Mouse (Mus musculus) limb, embryonic 14.5 days (tissue): Measurements from ENCODE around the gene Nosip. TPM values are rescaled to one million over a fixed set of nuclear protein-coding genes. Genes with fewer than 3 reads are reported as not detected.
A peak's percentile ranks its signal among the peaks of the same experiment; 100 is the strongest.

Experiments
- ATAC-seq: fragments of 200-750 bp; cut with Nextera tagmentation; 2 replicates; pipeline ENCODE4 v1.8.0; 2017; ENCODE audit warnings: low read depth, moderate number of reproducible peaks, moderate TSS enrichment; ENCODE audit not compliant: low FRiP score
- DNase-seq: peaks from one replicate; pipeline ENCODE4 v3.0.0-alpha.2; 2015; ENCODE audit warnings: low spot score
- H3K27ac ChIP-seq: fragments of 300-500 bp; sonication (generic); replicated peaks from 2 replicates; pipeline ENCODE4 v1.5.1; 2014; ENCODE audit warnings: low read depth, mild to moderate bottlenecking, low read length, moderate library complexity, mixed read lengths
- H3K27me3 ChIP-seq: fragments of 300-500 bp; sonication (generic); 2 replicates; pipeline ENCODE4 v1.6.1; 2014; ENCODE audit warnings: low read length, mixed read lengths; ENCODE audit not compliant: control insufficient read depth, insufficient read depth
- H3K36me3 ChIP-seq: fragments of 300-500 bp; sonication (generic); 2 replicates; pipeline ENCODE4 v1.6.1; 2014; ENCODE audit warnings: mild to moderate bottlenecking, low read length, moderate library complexity, mixed read lengths; ENCODE audit not compliant: control insufficient read depth, insufficient read depth
- H3K4me1 ChIP-seq: fragments of 300-500 bp; sonication (generic); 2 replicates; pipeline ENCODE4 v1.6.1; 2014; ENCODE audit warnings: antibody characterized with exemption, low read length, mixed read lengths; ENCODE audit not compliant: control insufficient read depth, insufficient read depth
- H3K4me2 ChIP-seq: fragments of 300-500 bp; sonication (generic); replicated peaks from 2 replicates; pipeline ENCODE4 v1.6.1; 2014; ENCODE audit warnings: low read depth, mild to moderate bottlenecking, low read length, moderate library complexity; ENCODE audit not compliant: severe bottlenecking
- H3K4me3 ChIP-seq: fragments of 300-500 bp; sonication (generic); replicated peaks from 2 replicates; pipeline ENCODE4 v1.5.1; 2014; ENCODE audit warnings: low read length
- H3K9ac ChIP-seq: fragments of 300-500 bp; sonication (generic); 2 replicates; pipeline ENCODE4 v1.6.1; 2014; ENCODE audit warnings: mild to moderate bottlenecking, low read depth, low read length, moderate library complexity; ENCODE audit not compliant: severe bottlenecking
- H3K9me3 ChIP-seq: fragments of 300-500 bp; sonication (generic); 2 replicates; pipeline ENCODE4 v1.6.1; 2016; ENCODE audit warnings: low read length; ENCODE audit not compliant: control insufficient read depth
- POLR2A ChIP-seq: fragments of 200-500 bp; IDR thresholded peaks from 2 replicates; pipeline ENCODE4 v1.8.0; 2012; ENCODE audit warnings: inconsistent platforms, mild to moderate bottlenecking, moderate library complexity, borderline replicate concordance; ENCODE audit not compliant: insufficient read depth, insufficient read length; ENCODE audit errors: extremely low read depth
- WGBS: fragments of 180-500 bp; shearing (Covaris S2); extraction: QIAGEN DNeasy Blood & Tissue Kit; methylation state at CpG from one replicate; pipeline ENCODE4 v1.1.7; 2014; 5-methylcytosine and 5-hydroxymethylcytosine counted together
- polyA plus RNA-seq, 2 experiments: library from polyadenylated mRNA; depleted of rRNA in 1 of 2; stranded (reverse) in 1 of 2; unstranded in 1 of 2; fragments of >200 nt; fragmentation: Nextera tagmentation in 1 of 2; extraction: Ambion mirVana in 1 of 2; gene quantifications; 2 replicates each; pipeline versions ENCODE4 v1.2.1 to v1.2.3; 2012 to 2014

Gene Nosip
- polyA plus RNA-seq, 2 experiments: 68.1 to 82.7 TPM

- Histone ChIP-seq H3K27me3 (no peaks in the 10 kb centered on the region), H3K27ac (no peak overlapping the region), H3K4me2 (no peak overlapping the region), H3K4me3 (no peak overlapping the region), H3K4me1 (peaks cover 17% of the 10 kb centered on the region), H3K9ac (no peak overlapping the region), H3K9me3 (no peaks in the 10 kb centered on the region), H3K36me3 (peaks cover 6% of the 10 kb centered on the region; the same call in 1 of the 2 replicates)
- 87% methylated on average over 8 of the region's 8 CpGs for WGBS
- DNase-seq: no peak
- no peak for ATAC-seq
- TF ChIP-seq POLR2A: no peak
Observed at GRCm38 (mm10) chr7:45098541-45099240, 36.5 kb downstream of the Nosip start.

DNA sequence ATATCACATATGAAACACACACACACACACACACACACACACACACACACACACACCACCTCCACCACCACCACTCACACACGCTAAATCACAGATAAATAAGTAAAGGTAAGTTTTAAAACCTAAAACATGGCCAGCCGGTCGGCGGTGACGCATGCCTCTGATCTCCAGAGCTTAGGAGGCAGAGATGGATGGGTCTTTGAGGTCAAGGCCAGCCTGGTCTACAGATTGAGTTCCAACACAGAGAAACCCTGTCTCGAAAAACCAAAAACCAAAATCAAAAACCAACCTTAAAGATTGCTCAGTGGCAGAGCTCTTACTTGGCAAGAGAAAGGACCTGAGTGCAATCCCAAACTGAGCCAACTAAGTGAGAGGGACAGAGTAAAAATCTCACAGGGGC, 37.8 kb downstream of the Nosip start:
- no peak overlapping the region for H3K4me3 ChIP-seq
- no peak overlapping the region for H3K9ac ChIP-seq
- no peak overlapping the region for H3K27ac ChIP-seq
- ATAC-seq (no peak), DNase-seq (no peak)
- TF ChIP-seq POLR2A: no peak
- peaks cover 21% of the 10 kb centered on the region for H3K4me1 ChIP-seq
- H3K27me3 ChIP-seq: no peaks in the 10 kb centered on the region
- H3K36me3 ChIP-seq: peaks cover 6% of the 10 kb centered on the region; the same call in 1 of the 2 replicates
- no peak overlapping the region for H3K4me2 ChIP-seq
- WGBS: 91% methylated on average over 6 of the region's 6 CpGs
- H3K9me3 ChIP-seq: no peaks in the 10 kb centered on the region

DNA sequence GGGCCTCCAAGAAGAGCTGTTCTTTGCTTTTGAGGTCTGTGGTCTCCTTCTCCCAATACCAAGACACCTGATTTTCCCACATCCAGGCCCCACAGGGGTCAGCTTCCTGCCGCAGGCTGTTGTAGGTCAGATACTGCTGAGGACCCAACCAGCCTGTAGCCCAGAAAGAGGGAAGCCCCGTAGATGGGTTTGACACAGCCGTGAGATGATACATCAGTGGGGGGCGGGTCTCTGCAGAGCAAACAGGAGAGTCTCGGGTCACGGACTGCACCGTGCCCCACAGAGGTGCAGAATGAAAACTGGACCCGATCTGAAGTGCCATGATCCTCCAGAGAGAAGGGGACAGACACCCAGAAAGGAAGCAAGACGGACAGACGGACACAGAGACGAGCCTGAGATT, 40.2 kb downstream of the Nosip start:
- H3K9me3 ChIP-seq: no peaks in the 10 kb centered on the region
- H3K36me3 ChIP-seq: peaks cover 4% of the 10 kb centered on the region; the same call in 1 of the 2 replicates
- 90% methylated on average over 11 of the region's 11 CpGs for WGBS
- H3K9ac ChIP-seq: no peak overlapping the region
- ATAC-seq: no peak
- no peaks in the 10 kb centered on the region for H3K27me3 ChIP-seq
- TF ChIP-seq POLR2A: no peak
- no peak overlapping the region for H3K4me3 ChIP-seq
- peaks cover 21% of the 10 kb centered on the region for H3K4me1 ChIP-seq
- no peak for DNase-seq
- no peak overlapping the region for H3K27ac ChIP-seq
- no peak overlapping the region; the same call in 1 of the 2 replicates for H3K4me2 ChIP-seq

GRCm38 (mm10) chr7:45102940-45103585, 40.8 kb downstream of the Nosip start:
- Histone ChIP-seq H3K4me3 (peak overlapping the region; percentile 29), H3K9me3 (no peaks in the 10 kb centered on the region), H3K4me1 (peaks cover 21% of the 10 kb centered on the region), H3K27ac (peak overlapping the region; percentile 88), H3K36me3 (peaks cover 3% of the 10 kb centered on the region; the same call in 1 of the 2 replicates), H3K27me3 (no peaks in the 10 kb centered on the region), H3K9ac (peak overlapping the region; percentile 50), H3K4me2 (peak overlapping the region; percentile 59)
- ATAC-seq: no peak
- no peak for DNase-seq
- no peak for TF ChIP-seq POLR2A
- WGBS: 60% methylated on average over 9 of the region's 9 CpGs

DNA sequence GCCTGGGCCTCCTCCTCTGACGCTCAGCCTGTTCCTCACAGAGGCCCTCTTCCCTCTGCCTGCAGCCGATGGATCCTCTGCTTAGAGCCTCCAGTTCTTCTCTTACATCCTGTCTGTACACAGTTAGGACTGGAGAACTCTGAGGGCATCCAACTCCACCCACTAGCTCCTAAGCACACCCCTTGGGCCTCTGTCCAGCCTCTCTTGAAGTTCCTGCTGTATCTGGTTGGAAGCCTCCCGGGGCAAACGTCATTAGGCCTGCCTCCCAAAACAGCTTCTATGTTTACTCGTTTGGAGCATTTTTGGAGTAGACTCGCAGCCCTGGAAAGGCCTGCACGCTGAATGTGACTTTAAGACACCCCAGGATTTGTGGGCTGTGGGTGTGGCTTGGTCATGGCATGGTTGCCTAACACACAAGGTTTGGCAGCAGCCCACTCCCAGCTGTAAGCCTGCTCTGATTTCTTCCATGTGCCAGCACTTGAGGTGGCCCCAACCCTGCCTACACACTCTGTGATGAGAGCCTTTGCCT, 41.5 kb downstream of the Nosip start, which contains the start of gene Fcgrt:
TSS of gene Fcgrt (minus strand) at position 200 of the 529 bp plus-strand sequence.
- H3K9ac ChIP-seq: peak within 1 kb of the TSS; percentile 50
- H3K4me2 ChIP-seq: peak within 1 kb of the TSS; percentile 59
- no peaks in the 10 kb centered on the region for H3K27me3 ChIP-seq
- H3K9me3 ChIP-seq: no peaks in the 10 kb centered on the region
- peak within 1 kb of the TSS; percentile 88 for H3K27ac ChIP-seq
- ATAC-seq: peak; percentile 92
- H3K36me3 ChIP-seq: no peaks in the 10 kb centered on the region
- peak within 1 kb of the TSS; percentile 29 for H3K4me3 ChIP-seq
- H3K4me1 ChIP-seq: peaks cover 21% of the 10 kb centered on the region
- peak; percentile 92 for DNase-seq
- TF ChIP-seq POLR2A: no peak
- WGBS: 19% methylated on average over 7 of the region's 7 CpGs
